Mouse (Mus musculus): ENCODE measurements around the gene Celf2. TPM values are rescaled to one million over a fixed set of nuclear protein-coding genes. Genes with fewer than 3 reads are reported as not detected.

Gene Celf2
- polyA plus RNA-seq, 1 experiment, result 8.9 TPM

GRCm38 (mm10) chr2:6872131-6872893, 637.1 kb downstream of the Celf2 start:
- peak overlapping the region; percentile 94 for H3K4me3 ChIP-seq (ENCODE audit: low read depth, low read length)
- no peak for TF ChIP-seq POLR2A (IDR thresholded peaks at IDR 0.05; ENCODE audit: low read depth, low read length)
- no peak for TF ChIP-seq CTCF (IDR thresholded peaks at IDR 0.05; ENCODE audit: extremely low read depth, insufficient read length, insufficient replicate concordance, low read depth, low read length)
- H3K36me3 ChIP-seq (ENCODE audit: control insufficient read depth, insufficient read depth, low read length), result no peaks in the 10 kb centered on the region
- WGBS, result under 1% methylated on average over 113 of the region's 124 CpGs
- peaks cover 17% of the 10 kb centered on the region for H3K27me3 ChIP-seq (ENCODE audit: control insufficient read depth, insufficient read depth, low read length)
- H3K27ac ChIP-seq (ENCODE audit: insufficient read depth, low read depth, low read length), result no peak overlapping the region
- 0 out of 2 replicates have a peak, but pooled peaks cover 2% of the 10 kb centered on the region for H3K4me1 ChIP-seq (ENCODE audit: control insufficient read depth, insufficient read depth, insufficient read length, low read length)

- H3K4me3 ChIP-seq (ENCODE audit: low read depth, low read length), result peak overlapping the region; percentile 94
- H3K36me3 ChIP-seq (ENCODE audit: control insufficient read depth, insufficient read depth, low read length), result no peaks in the 10 kb centered on the region
- no peak overlapping the region for H3K27ac ChIP-seq (ENCODE audit: insufficient read depth, low read depth, low read length)
- TF ChIP-seq POLR2A (IDR thresholded peaks at IDR 0.05; ENCODE audit: low read depth, low read length), result no peak
- TF ChIP-seq CTCF (IDR thresholded peaks at IDR 0.05; ENCODE audit: extremely low read depth, insufficient read length, insufficient replicate concordance, low read depth, low read length), result no peak
- 0 out of 2 replicates have a peak, but pooled peaks cover 2% of the 10 kb centered on the region for H3K4me1 ChIP-seq (ENCODE audit: control insufficient read depth, insufficient read depth, insufficient read length, low read length)
- H3K27me3 ChIP-seq (ENCODE audit: control insufficient read depth, insufficient read depth, low read length), result peaks cover 17% of the 10 kb centered on the region
- 6% methylated on average over 40 of the region's 40 CpGs for WGBS
Observed at GRCm38 (mm10) chr2:6871281-6872130, 637.9 kb downstream of the Celf2 start.

GRCm38 (mm10) chr2:6869956-6870710, 639.2 kb downstream of the Celf2 start:
- TF ChIP-seq CTCF (IDR thresholded peaks at IDR 0.05; ENCODE audit: extremely low read depth, insufficient read length, insufficient replicate concordance, low read depth, low read length) (no peak), POLR2A (IDR thresholded peaks at IDR 0.05; ENCODE audit: low read depth, low read length) (no peak)
- no peak overlapping the region for H3K27ac ChIP-seq (ENCODE audit: insufficient read depth, low read depth, low read length)
- H3K36me3 ChIP-seq (ENCODE audit: control insufficient read depth, insufficient read depth, low read length), result no peaks in the 10 kb centered on the region
- WGBS, result 65% methylated on average over 9 of the region's 9 CpGs
- H3K4me3 ChIP-seq (ENCODE audit: low read depth, low read length), result no peak overlapping the region
- peaks cover 17% of the 10 kb centered on the region for H3K27me3 ChIP-seq (ENCODE audit: control insufficient read depth, insufficient read depth, low read length)
- H3K4me1 ChIP-seq (ENCODE audit: control insufficient read depth, insufficient read depth, insufficient read length, low read length), result 0 out of 2 replicates have a peak, but pooled peaks cover 2% of the 10 kb centered on the region

GRCm38 (mm10) chr2:6867297-6867696, 642.1 kb downstream of the Celf2 start:
- H3K4me1 ChIP-seq (ENCODE audit: control insufficient read depth, insufficient read depth, insufficient read length, low read length), result no peaks in the 10 kb centered on the region
- WGBS, result 67% methylated on average over 4 of the region's 4 CpGs
- no peak for TF ChIP-seq CTCF (IDR thresholded peaks at IDR 0.05; ENCODE audit: extremely low read depth, insufficient read length, insufficient replicate concordance, low read depth, low read length)
- TF ChIP-seq POLR2A (IDR thresholded peaks at IDR 0.05; ENCODE audit: low read depth, low read length), result no peak
- H3K36me3 ChIP-seq (ENCODE audit: control insufficient read depth, insufficient read depth, low read length), result no peaks in the 10 kb centered on the region
- H3K4me3 ChIP-seq (ENCODE audit: low read depth, low read length), result no peak overlapping the region
- peaks cover 10% of the 10 kb centered on the region for H3K27me3 ChIP-seq (ENCODE audit: control insufficient read depth, insufficient read depth, low read length)
- H3K27ac ChIP-seq (ENCODE audit: insufficient read depth, low read depth, low read length), result no peak overlapping the region

GRCm38 (mm10) chr2:6865785-6866184, 643.6 kb downstream of the Celf2 start:
- Histone ChIP-seq H3K4me1 (ENCODE audit: control insufficient read depth, insufficient read depth, insufficient read length, low read length) (no peaks in the 10 kb centered on the region), H3K27me3 (ENCODE audit: control insufficient read depth, insufficient read depth, low read length) (0 out of 2 replicates have a peak, but pooled peaks cover 3% of the 10 kb centered on the region), H3K4me3 (ENCODE audit: low read depth, low read length) (no peak overlapping the region), H3K27ac (ENCODE audit: insufficient read depth, low read depth, low read length) (no peak overlapping the region), H3K36me3 (ENCODE audit: control insufficient read depth, insufficient read depth, low read length) (no peaks in the 10 kb centered on the region)
- TF ChIP-seq POLR2A (IDR thresholded peaks at IDR 0.05; ENCODE audit: low read depth, low read length) (no peak), CTCF (IDR thresholded peaks at IDR 0.05; ENCODE audit: extremely low read depth, insufficient read length, insufficient replicate concordance, low read depth, low read length) (no peak)
- WGBS, result 93% methylated on average over 4 of the region's 4 CpGs

- H3K36me3 ChIP-seq (ENCODE audit: control insufficient read depth, insufficient read depth, low read length), result no peaks in the 10 kb centered on the region
- no peak overlapping the region for H3K4me3 ChIP-seq (ENCODE audit: low read depth, low read length)
- H3K4me1 ChIP-seq (ENCODE audit: control insufficient read depth, insufficient read depth, insufficient read length, low read length), result no peaks in the 10 kb centered on the region
- no peaks in the 10 kb centered on the region for H3K27me3 ChIP-seq (ENCODE audit: control insufficient read depth, insufficient read depth, low read length)
- H3K27ac ChIP-seq (ENCODE audit: insufficient read depth, low read depth, low read length), result no peak overlapping the region
- TF ChIP-seq POLR2A (IDR thresholded peaks at IDR 0.05; ENCODE audit: low read depth, low read length) (no peak), CTCF (IDR thresholded peaks at IDR 0.05; ENCODE audit: extremely low read depth, insufficient read length, insufficient replicate concordance, low read depth, low read length) (no peak)
- WGBS, result 75% methylated on average over 2 of the region's 2 CpGs
Observed at GRCm38 (mm10) chr2:6850102-6850644, 659.2 kb downstream of the Celf2 start.
